ENCODE assay signal across 9 mouse cellular contexts in genomic region chr1:174553272-174554007, GRCm38 (mm10). TPM values are rescaled to one million over a fixed set of nuclear protein-coding genes. Genes with fewer than 3 reads are reported as not detected.
DNase-seq lines count a peak whose midpoint lies in the region; ATAC-seq lines count a peak whose summit lies in the region.
"Had no signal": no experiment of that assay in that cellular context is flagged by ENCODE, and none has a peak within 500 bp of the region (broad histone marks: within the 10 kb centered on the region; RNA-seq: fewer than 3 reads in every experiment).

No protein-coding gene starts in this region.

- no peak for ATAC-seq in neural tube, embryonic 11.5 days (ENCODE audit: insufficient read depth, low FRiP score, low TSS enrichment)

- 39% methylated on average over 2 of the region's 2 CpGs for WGBS in neural tube, embryonic 11.5 days

- H3K4me1 ChIP-seq in neural tube, embryonic 11.5 days (ENCODE audit: control insufficient read depth, insufficient read depth, low read length), result no peaks in the 10 kb centered on the region
- H3K4me1 ChIP-seq: embryonic facial prominence, embryonic 13.5 days had no signal

- no peak overlapping the region for H3K4me2 ChIP-seq in neural tube, embryonic 11.5 days (ENCODE audit: low read depth)
- H3K4me2 ChIP-seq: embryonic facial prominence, embryonic 13.5 days had no signal

- H3K9me3 ChIP-seq in neural tube, embryonic 11.5 days (ENCODE audit: control insufficient read depth, low read length), result no peaks in the 10 kb centered on the region
- H3K9me3 ChIP-seq: embryonic facial prominence, embryonic 13.5 days had no signal

- H3K27ac ChIP-seq in neural tube, embryonic 11.5 days (ENCODE audit: low read depth, low read length), result no peak overlapping the region
- H3K27ac ChIP-seq: embryonic facial prominence, embryonic 13.5 days had no signal

- H3K4me3 ChIP-seq in neural tube, embryonic 11.5 days (ENCODE audit: low read depth, low read length), result no peak overlapping the region
- H3K4me3 ChIP-seq: embryonic facial prominence, embryonic 13.5 days had no signal

- H3K27me3 ChIP-seq in neural tube, embryonic 11.5 days (ENCODE audit: control insufficient read depth, insufficient read depth, low read length), result no peaks in the 10 kb centered on the region
- H3K27me3 ChIP-seq: embryonic facial prominence, embryonic 13.5 days had no signal

- H3K9ac ChIP-seq in neural tube, embryonic 11.5 days (ENCODE audit: low read length), result no peak overlapping the region
- H3K9ac ChIP-seq: embryonic facial prominence, embryonic 13.5 days had no signal

- intact Hi-C loops in gastrocnemius, postnatal 14 days (cut with DNase I; ENCODE audit: low total_unique reads), result loop anchor here (2.0 kb wide), 1 partner anchor 83 kb away; no protein-coding TSS in a partner anchor
- intact Hi-C loops in left cerebral cortex, postnatal 10 days (cut with DNase I), result loop anchor here (2.0 kb wide), 1 partner anchor 51 kb away; no protein-coding TSS in a partner anchor

- no peaks in the 10 kb centered on the region for H3K36me3 ChIP-seq in neural tube, embryonic 11.5 days (ENCODE audit: control insufficient read depth, insufficient read depth, low read length)
- H3K36me3 ChIP-seq: embryonic facial prominence, embryonic 13.5 days had no signal

- peak; percentile 60 to 74 for DNase-seq in left cerebral cortex, adult 18-20 months (ENCODE audit: low spot score in 2 of 2)
- DNase-seq in left cerebral cortex, adult 11 months (ENCODE audit: low spot score), result no peak
- peak; percentile 31 for DNase-seq in WW6 (ENCODE audit: low read depth, low spot score)
- peak; percentile 60 to 62 for DNase-seq in cerebellum, postnatal 36 days
- DNase-seq in gastrocnemius, postnatal 14 days, result peak; percentile 33
- DNase-seq in left cerebral cortex, postnatal 10 days (ENCODE audit: extremely low spot score in 1 of 2, low spot score in 2 of 2), result peak; percentile 44 to 75
- DNase-seq in neural tube, embryonic 11.5 days (ENCODE audit: low spot score), result peak; percentile 64
- no peak for DNase-seq in yolk sac, embryonic 10.5 days (ENCODE audit: low spot score)

RNA-seq across cellular contexts. Expression of gene Fmn2, which starts 51.8 kb away (rescaled TPM):
- 10 to 100 TPM; 77.5 to 95.2 TPM for total RNA-seq in left cerebral cortex, adult 18-20 months (2021)
- total RNA-seq in gastrocnemius, postnatal 14 days (2021), result under 1 TPM; 0.29 to 0.98 TPM
- total RNA-seq in left cerebral cortex, postnatal 10 days (2021), result 10 to 100 TPM; 54.9 to 55.8 TPM
- polyA plus RNA-seq in neural tube, embryonic 11.5 days (2014; fragmentation: Nextera tagmentation; extraction: Ambion mirVana), result 6.9 and 7.4 TPM in 2 replicates

Comparison
In these comparisons a context has a peak if more than half of its experiments do, and no peak if none do; other contexts are left out.
1. DNase-seq: peak in left cerebral cortex, adult 18-20 months (2 of 2), WW6 (single experiment), cerebellum, postnatal 36 days (2 of 2), gastrocnemius, postnatal 14 days (single experiment), left cerebral cortex, postnatal 10 days (2 of 2) and neural tube, embryonic 11.5 days (single experiment); none in left cerebral cortex, adult 11 months (single experiment) and yolk sac, embryonic 10.5 days (single experiment).
2. RNA of gene Fmn2, which starts 51.8 kb away (total RNA-seq): 77.5 to 95.2 TPM in left cerebral cortex, adult 18-20 months and 54.9 to 55.8 TPM in left cerebral cortex, postnatal 10 days; 0.29 to 0.98 TPM in gastrocnemius, postnatal 14 days; every median in the first group is over 10 times any median in the second.